Mouse (Mus musculus): ENCODE results near the gene Gm10354.
"Not testable (repeated sequence)": the region's sequence is repeated elsewhere in the genome, so short reads cannot be mapped to it uniquely, and the experiment has no call there.

DNA sequence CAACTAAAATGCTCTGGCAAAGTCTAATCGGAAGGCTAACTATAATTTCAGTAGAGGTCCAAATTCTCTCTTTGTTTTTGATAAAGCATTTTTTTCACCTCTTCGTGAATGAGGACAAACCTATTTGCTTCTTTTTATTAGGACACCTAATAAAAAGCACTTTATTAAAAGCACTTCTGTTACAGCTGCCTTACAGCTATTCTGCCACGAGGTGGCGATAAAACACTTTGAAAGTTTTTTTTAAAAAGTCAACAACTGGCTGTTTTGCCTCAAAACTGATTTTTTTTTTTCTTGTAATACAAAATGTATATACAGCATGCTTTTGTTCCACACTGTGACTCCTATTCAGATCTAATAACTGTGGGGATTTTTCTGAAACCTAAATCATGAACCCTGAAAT, 51.7 kb downstream of the Gm10354 start:
- TF ChIP-seq POLR2A (IDR thresholded peaks at IDR 0.05; ENCODE audit: low read depth, low read length); CTCF (conservative IDR thresholded peaks at IDR 0.05; ENCODE audit: insufficient read depth, insufficient read length, low read depth, low read length): not testable (repeated sequence)
